Mouse (Mus musculus): ENCODE measurements around the gene Mettl11b. TPM values are rescaled to one million over a fixed set of nuclear protein-coding genes. Genes with fewer than 3 reads are reported as not detected.
"Not testable (repeated sequence)": the region's sequence is repeated elsewhere in the genome, so short reads cannot be mapped to it uniquely, and the experiment has no call there.

Mettl11b gene
- total RNA-seq (2021) = under 1 TPM; 0.34 to 0.42 TPM
- long read RNA-seq, experiment 1 = 0 reads
- long read RNA-seq, experiment 2, partial matches to known transcripts = 0 of 1 reads
- long read RNA-seq, experiment 2, other reads (novel, unspliced or antisense) = 1 of 1 reads

- no peak for DNase-seq (ENCODE audit: low spot score in 2 of 2)
Measured at GRCm38 (mm10) chr1:163725106-163725759, at the start of gene Mettl11b. TSS of gene Mettl11b (minus strand) at chr1:163725232.

- no peak for DNase-seq (ENCODE audit: low spot score in 2 of 2)
Measured at GRCm38 (mm10) chr1:163757462-163758207, 32.6 kb upstream of the Mettl11b start.

GRCm38 (mm10) chr1:163751360-163751992 is 26.4 kb upstream of the Mettl11b start:
- no peak for DNase-seq (ENCODE audit: low spot score in 2 of 2)

GRCm38 (mm10) chr1:163737239-163737533 is 12.2 kb upstream of the Mettl11b start:
- DNase-seq (ENCODE audit: low spot score in 2 of 2) = no peak

GRCm38 (mm10) chr1:163736441-163737238 is 11.6 kb upstream of the Mettl11b start:
- DNase-seq (ENCODE audit: low spot score in 2 of 2) = no peak

GRCm38 (mm10) chr1:163731166-163731565 is 6.1 kb upstream of the Mettl11b start:
- DNase-seq (ENCODE audit: low spot score in 2 of 2) = not testable (repeated sequence)

GRCm38 (mm10) chr1:163723913-163724312 is 1.1 kb downstream of the Mettl11b start:
- DNase-seq (ENCODE audit: low spot score in 2 of 2) = no peak

- no peak for DNase-seq (ENCODE audit: low spot score in 2 of 2)
Measured at GRCm38 (mm10) chr1:163708618-163709017, 16.4 kb downstream of the Mettl11b start.

- DNase-seq (ENCODE audit: low spot score in 2 of 2) = no peak
Measured at GRCm38 (mm10) chr1:163700571-163700970, 24.5 kb downstream of the Mettl11b start.

- no peak for DNase-seq (ENCODE audit: low spot score in 2 of 2)
Measured at GRCm38 (mm10) chr1:163699702-163700101, 25.3 kb downstream of the Mettl11b start.

GRCm38 (mm10) chr1:163691860-163692259 is 33.2 kb downstream of the Mettl11b start:
- no peak for DNase-seq (ENCODE audit: low spot score in 2 of 2)

GRCm38 (mm10) chr1:163682935-163683430 is 42.0 kb downstream of the Mettl11b start:
- no peak for DNase-seq (ENCODE audit: low spot score in 2 of 2)

GRCm38 (mm10) chr1:163682127-163682526 is 42.9 kb downstream of the Mettl11b start:
- DNase-seq (ENCODE audit: low spot score in 2 of 2) = no peak

- no peak for DNase-seq (ENCODE audit: low spot score in 2 of 2)
Measured at GRCm38 (mm10) chr1:163672866-163673265, 52.2 kb downstream of the Mettl11b start.

- DNase-seq (ENCODE audit: low spot score in 2 of 2) = no peak
Measured at GRCm38 (mm10) chr1:163671326-163671725, 53.7 kb downstream of the Mettl11b start.

- no peak for DNase-seq (ENCODE audit: low spot score in 2 of 2)
Measured at GRCm38 (mm10) chr1:163670702-163671101, 54.3 kb downstream of the Mettl11b start.

GRCm38 (mm10) chr1:163669936-163670335 is 55.1 kb downstream of the Mettl11b start:
- no peak for DNase-seq (ENCODE audit: low spot score in 2 of 2)

GRCm38 (mm10) chr1:163662416-163662815 is 62.6 kb downstream of the Mettl11b start:
- no peak for DNase-seq (ENCODE audit: low spot score in 2 of 2)

GRCm38 (mm10) chr1:163658535-163658928 is 66.5 kb downstream of the Mettl11b start:
- DNase-seq (ENCODE audit: low spot score in 2 of 2) = no peak

- no peak for DNase-seq (ENCODE audit: low spot score in 2 of 2)
Measured at GRCm38 (mm10) chr1:163657766-163658534, 67.1 kb downstream of the Mettl11b start.

Measured in adrenal gland, postnatal 4 days (tissue).